Mouse (Mus musculus) kidney, adult 2 months (tissue): ENCODE results near the gene Ajm1.

Source experiments
- CTCF ChIP-seq: fragments of 200-500 bp; conservative IDR thresholded peaks from 2 replicates; pipeline ENCODE4 v1.5.1; 2011; ENCODE audit warnings: low read depth, mild to moderate bottlenecking, control low read depth, low read length, moderate library complexity, mixed read lengths; ENCODE audit not compliant: insufficient read depth, insufficient read length
- POLR2A ChIP-seq: fragments of 200-500 bp; IDR thresholded peaks from one replicate; pipeline ENCODE4 v1.6.1; 2011; ENCODE audit warnings: low read depth, low read length, control low read depth

GRCm38 (mm10) chr2:25575432-25576027 lies 6.0 kb downstream of the Ajm1 start:
- TF ChIP-seq POLR2A (no peak), CTCF (no peak)
